Mouse (Mus musculus) thymus, adult 2 months (tissue): ENCODE results near the gene Olfr374.

Experiments used
- CTCF ChIP-seq: fragments of 200-500 bp; IDR thresholded peaks from 2 replicates; pipeline ENCODE4 v1.5.1; 2012; ENCODE audit warnings: mild to moderate bottlenecking, control low read depth, low read length, moderate library complexity, borderline replicate concordance; ENCODE audit not compliant: control insufficient read depth, poor library complexity, insufficient read depth; ENCODE audit errors: extremely low read depth
- POLR2A ChIP-seq: fragments of 200-500 bp; IDR thresholded peaks from 2 replicates; pipeline ENCODE4 v1.6.1; 2012; ENCODE audit warnings: mild to moderate bottlenecking, low read length, control low read depth, moderate library complexity; ENCODE audit not compliant: control insufficient read depth, poor library complexity, insufficient read depth; ENCODE audit errors: extremely low read depth

- TF ChIP-seq CTCF (no peak), POLR2A (no peak)
Measured at GRCm38 (mm10) chr8:72105165-72105564, 1.7 kb upstream of the Olfr374 start.
